Mouse (Mus musculus) brain, embryonic 14.5 days (tissue): ENCODE results near the gene Cd63. TPM values are rescaled to one million over a fixed set of nuclear protein-coding genes. Genes with fewer than 3 reads are reported as not detected.

Source experiments
- DNase-seq: peaks from one replicate; pipeline ENCODE4 v3.0.0-alpha.2; 2011; ENCODE audit warnings: low read depth
- CTCF ChIP-seq: fragments of 200-500 bp; IDR thresholded peaks from 2 replicates; pipeline ENCODE4 v1.5.1; 2012; ENCODE audit warnings: inconsistent platforms, mild to moderate bottlenecking, moderate library complexity, borderline replicate concordance; ENCODE audit not compliant: insufficient read depth, insufficient read length; ENCODE audit errors: extremely low read depth
- POLR2A ChIP-seq: fragments of 200-500 bp; IDR thresholded peaks from 2 replicates; pipeline ENCODE4 v1.6.1; 2012; ENCODE audit warnings: mild to moderate bottlenecking, inconsistent platforms, borderline replicate concordance; ENCODE audit not compliant: poor library complexity, insufficient read depth, insufficient read length, severe bottlenecking; ENCODE audit errors: extremely low read depth
- polyA plus RNA-seq: library from polyadenylated mRNA; depleted of rRNA; stranded (reverse); fragments of >200 nt; gene quantifications from 2 replicates; pipeline ENCODE4 v1.2.3, GENCODE M21; 2012

Gene Cd63
- polyA plus RNA-seq, 1 experiment = 74.0 TPM

GRCm38 (mm10) chr10:128921251-128921650 lies 20.5 kb downstream of the Cd63 start:
- TF ChIP-seq POLR2A = no peak
- no peak for DNase-seq

DNA sequence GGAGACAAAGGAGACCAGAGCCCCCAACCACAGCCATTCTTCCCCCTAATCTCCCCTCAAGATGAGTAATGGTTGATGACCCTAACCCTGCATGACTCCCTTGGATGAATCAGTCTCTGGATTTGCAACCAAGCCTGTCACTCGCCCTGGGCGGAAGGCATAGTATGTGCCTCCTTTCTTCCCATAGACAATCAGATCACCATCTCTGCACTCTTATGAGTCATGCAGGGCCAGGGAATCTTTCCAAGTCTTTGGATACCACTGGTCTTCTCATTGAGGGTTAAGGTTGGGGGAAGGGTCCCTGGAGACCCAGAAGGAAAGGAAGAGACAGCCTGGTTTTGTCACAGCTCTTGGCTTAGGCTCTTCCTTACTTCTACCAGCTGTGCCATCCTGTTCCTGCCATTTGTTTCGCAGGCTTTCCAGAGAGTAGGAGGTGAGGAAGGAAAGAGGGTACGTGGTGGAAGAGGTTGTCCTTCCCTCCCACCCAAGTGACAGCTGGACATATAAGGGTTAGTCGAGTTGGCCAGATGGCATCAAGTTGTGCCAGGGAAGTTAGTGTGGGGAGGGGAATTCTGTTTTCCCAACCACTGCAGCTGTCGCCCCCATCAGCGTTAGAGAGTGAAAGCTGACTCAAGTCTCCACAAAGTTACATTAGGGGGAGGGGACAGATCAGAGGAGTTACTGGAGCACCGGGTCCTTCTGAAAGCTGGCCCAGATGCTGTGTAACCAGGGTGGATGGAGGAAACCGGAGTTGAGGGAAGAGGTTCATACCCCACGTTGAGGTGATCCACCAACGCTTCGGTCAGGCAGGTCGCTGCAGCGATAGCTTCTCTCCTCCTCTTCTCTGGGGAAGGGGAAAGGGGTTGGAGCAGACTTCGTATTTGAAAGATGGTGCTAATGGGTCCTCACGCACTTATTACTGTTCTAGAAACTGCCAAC lies 21.4 kb downstream of the Cd63 start:
- no peak for DNase-seq
- TF ChIP-seq CTCF (no peak), POLR2A (no peak)

DNA sequence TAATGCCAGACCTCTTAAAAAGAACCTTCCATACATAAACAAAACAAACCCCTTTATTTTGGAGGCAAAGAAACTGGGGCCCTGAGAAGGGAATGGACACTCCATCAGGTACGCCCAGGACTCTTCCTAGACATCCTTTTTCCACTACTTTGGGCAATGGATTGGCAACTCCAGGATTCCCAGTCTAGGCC lies 21.9 kb downstream of the Cd63 start, which contains the start of gene Rdh5:
Gene Rdh5, minus strand, starts transcription at position 67 of the 191 bp plus-strand sequence.
- DNase-seq = no peak
- TF ChIP-seq CTCF = no peak
- TF ChIP-seq POLR2A = no peak

DNA sequence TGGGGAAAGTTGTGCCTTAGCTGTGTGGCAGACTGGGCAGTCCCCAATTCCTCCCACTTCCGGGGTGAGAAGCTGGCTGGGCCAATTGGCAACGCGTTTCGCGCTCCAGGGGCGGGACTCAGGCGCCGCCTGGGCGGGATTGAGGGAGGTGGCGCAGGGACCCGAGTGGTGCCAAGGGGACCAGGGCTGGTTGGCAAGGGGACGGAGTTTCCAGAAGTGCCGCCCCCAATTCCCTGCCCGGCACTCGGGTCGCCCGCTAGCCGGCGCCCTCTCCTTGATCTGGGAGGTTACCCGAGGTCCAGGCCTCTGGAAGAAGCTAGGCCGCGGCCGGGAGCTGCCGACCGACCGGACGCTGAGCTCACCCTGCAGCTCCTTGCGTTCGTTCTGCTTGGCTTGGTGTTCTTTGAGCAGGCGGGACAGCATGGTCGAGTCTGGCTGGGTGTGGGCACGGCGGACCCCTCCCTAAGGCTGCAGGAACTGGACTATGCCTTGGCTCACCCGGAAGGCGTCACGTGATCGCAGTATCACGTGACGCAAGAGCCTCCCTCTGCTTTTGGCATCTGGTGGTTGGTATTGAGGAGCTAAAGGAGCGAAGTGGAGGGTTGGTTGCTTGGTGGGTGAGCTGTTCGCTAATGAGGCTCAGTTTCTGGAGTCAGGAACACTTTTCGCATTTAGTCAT lies 22.4 kb downstream of the Cd63 start:
- peak; percentile 24; the same call in 1 of the 2 replicates for TF ChIP-seq POLR2A
- 0 out of 2 replicates have a peak, but pooled peaks have one; percentile 14 for TF ChIP-seq CTCF
- DNase-seq = peak; percentile 97

DNA sequence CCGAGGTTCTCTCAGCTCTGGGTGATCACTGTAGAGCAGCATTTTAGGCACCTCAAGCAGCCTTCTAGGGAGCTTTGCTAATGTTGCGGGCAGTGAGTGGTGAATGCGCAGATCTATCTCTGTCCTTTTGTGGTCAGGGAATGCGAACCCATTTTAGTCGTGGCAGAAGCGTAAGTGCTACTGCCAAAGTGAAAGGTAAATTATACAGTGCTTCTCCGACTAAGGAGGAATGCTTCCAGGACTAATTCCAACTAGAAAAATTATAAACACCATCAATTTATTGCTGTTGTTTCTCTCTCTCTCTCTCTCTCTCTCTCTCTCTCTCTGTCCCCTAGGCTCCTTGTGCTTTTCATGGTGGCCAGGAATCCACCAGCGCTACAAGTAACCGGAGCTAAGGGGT lies 23.1 kb downstream of the Cd63 start, which contains the start of gene Bloc1s1:
Gene Bloc1s1, minus strand, starts transcription at position 101 of the 400 bp plus-strand sequence.
- DNase-seq = no peak
- TF ChIP-seq CTCF = no peak
- no peak for TF ChIP-seq POLR2A

- no peak for TF ChIP-seq CTCF
- TF ChIP-seq POLR2A = no peak
- peak; percentile 54 for DNase-seq
These were observed 27.6 kb downstream of the Cd63 start for GRCm38 (mm10) chr10:128928356-128928755.

- TF ChIP-seq CTCF (no peak), POLR2A (no peak)
- DNase-seq = peak; percentile 68
These were observed 29.0 kb downstream of the Cd63 start for GRCm38 (mm10) chr10:128929638-128930378.

DNA sequence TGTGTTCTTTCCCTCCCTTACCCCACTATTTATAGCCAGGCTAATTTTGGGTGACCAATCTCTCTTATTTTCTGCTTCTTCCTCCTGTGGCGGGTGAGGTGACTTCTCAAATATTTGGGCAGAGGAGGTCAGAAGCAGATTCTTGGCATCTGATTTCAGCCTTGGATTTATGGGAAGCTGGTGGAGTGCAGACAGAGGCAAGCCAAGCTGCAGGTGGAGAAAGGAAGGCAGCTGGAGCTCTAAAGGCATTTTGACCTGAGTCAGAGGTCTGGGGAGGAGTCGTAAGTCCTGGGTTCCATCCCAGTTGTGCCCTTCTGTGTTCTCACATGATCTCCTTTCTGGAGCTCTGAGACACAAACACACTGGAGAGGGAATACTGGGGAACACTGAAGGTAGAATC lies 30.7 kb downstream of the Cd63 start:
- no peak for DNase-seq
- TF ChIP-seq POLR2A (no peak), CTCF (no peak)

DNA sequence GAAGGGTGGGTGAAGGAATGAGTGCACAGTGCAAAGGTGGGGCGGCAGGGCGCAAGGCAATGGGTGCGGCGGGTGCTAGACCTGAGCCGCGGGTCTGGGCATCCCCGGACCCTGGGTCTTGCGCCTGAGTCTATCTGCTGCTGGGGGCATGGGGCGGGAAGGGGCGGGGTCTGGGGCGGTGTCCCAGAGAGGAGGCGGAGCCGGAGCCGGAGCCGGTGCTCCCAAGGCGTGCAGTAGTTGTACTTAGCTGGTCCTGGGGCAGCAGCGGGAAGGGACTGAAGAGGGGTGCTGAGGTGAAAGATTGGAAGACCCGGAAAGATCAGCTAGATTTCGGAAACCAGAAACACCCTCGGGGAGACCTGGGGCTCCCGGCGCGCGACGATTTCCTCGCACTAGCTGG lies 32.8 kb downstream of the Cd63 start, which contains the start of gene Itga7:
Gene Itga7, plus strand, starts transcription at position 245 of the 400 bp plus-strand sequence.
- peak; percentile 59 for DNase-seq
- TF ChIP-seq CTCF (no peak), POLR2A (no peak)

DNA sequence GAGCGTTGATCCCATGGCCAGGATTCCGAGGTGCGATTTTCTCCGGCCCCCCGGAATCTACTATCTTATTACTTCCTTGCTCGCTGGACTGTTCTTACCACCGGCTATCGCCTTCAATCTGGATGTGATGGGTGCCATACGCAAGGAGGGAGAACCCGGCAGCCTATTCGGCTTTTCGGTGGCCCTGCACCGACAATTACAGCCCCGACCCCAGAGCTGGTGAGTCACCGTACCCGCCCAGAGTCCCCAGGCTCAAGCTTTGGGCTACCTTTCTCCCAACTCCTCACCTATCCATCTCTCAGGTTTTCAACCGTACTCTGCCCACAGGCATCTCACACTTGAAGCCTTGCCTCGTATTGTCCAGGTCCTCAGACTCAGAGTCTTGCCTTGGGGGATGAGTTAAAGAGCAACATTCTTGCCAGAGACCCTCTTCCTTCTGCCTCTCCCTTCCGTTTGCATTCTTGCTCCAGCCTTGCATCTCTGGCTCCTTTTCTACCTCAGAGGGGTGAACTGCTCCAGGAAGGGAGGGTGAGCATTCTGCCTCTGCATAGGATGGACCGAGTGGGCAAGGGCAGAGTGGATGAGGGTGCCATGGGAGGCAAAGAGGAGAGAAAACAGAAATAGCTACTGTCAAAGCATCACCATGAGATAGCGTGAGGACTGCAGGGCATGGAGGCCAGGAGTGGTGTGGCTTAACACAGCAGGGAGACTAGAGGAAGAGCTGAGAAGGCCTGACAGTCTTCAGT lies 33.4 kb downstream of the Cd63 start:
- no peak for TF ChIP-seq POLR2A
- no peak for TF ChIP-seq CTCF
- DNase-seq = no peak

DNA sequence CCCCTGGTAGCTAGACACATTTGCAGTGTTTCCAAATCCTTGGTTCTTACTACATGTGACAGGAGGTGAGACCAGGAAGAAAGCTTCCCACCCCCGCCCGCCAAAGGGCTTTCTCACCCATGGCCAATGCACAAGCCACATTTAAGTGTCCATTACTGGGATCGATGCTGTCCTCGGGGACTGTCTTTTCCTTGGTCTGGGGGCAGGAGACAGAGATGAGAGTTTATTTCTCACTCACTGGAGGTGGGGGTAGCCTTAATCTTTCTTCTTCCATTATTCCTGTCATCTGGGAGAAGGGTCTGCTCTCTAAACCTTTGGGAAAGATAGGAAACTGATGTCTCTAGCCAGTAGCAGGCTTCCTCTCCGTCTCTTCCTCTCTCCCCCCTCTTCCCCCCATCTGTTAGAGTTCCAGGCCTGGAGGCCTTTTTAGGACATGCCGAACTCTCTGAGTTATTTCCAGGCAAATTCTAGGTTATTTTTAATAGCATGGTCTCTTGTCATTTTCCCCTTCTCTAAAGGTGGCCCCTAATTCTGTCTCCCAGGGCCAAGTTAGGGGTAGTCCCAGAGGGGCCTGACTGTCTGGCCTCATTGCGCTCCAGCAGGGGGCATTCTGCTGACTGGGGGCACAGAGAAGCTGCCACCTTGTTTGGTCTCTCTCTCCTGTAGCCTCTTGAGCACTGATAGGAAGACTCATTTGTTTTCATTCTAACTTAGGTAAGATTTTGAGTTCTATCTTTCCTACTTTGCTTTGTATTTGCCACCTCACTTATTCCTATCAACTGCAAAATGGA lies 34.4 kb downstream of the Cd63 start:
- DNase-seq = no peak
- TF ChIP-seq POLR2A (no peak), CTCF (no peak)
